Mouse (Mus musculus) liver, postnatal 0 days (tissue): Measurements from ENCODE around the gene Clmn.

Experiments used
- CTCF ChIP-seq: sonication (generic); IDR thresholded peaks from 2 replicates; pipeline ENCODE4 v1.5.1; 2016; ENCODE audit warnings: antibody characterized with exemption, low read depth
- EP300 ChIP-seq: IDR thresholded peaks from 2 replicates; pipeline ENCODE4 v1.6.1; 2016; ENCODE audit warnings: antibody characterized with exemption, low read depth, mild to moderate bottlenecking

GRCm38 (mm10) chr12:104897051-104897618 is 32.3 kb upstream of the Clmn start:
- TF ChIP-seq CTCF (no peak), EP300 (no peak)
